Mouse (Mus musculus): ENCODE measurements at regions not wholly inside any gene's neighbourhood (a gene's known extent, or its start where the extent isn't known, plus 50 kb on each side); places are given as distances from the start of the nearest gene placed in this dataset.

GRCm38 (mm10) chr14:58570021-58570420 lies 499.7 kb downstream of the Fgf9 start:
- 87% methylated on average over 2 of the region's 2 CpGs for WGBS
- Histone ChIP-seq H3K9ac (no peak overlapping the region), H3K36me3 (no peaks in the 10 kb centered on the region), H3K4me1 (no peaks in the 10 kb centered on the region), H3K27me3 (no peaks in the 10 kb centered on the region), H3K27ac (replicated peaks) (no peak overlapping the region), H3K4me3 (replicated peaks) (no peak overlapping the region), H3K9me3 (replicated peaks) (no peaks in the 10 kb centered on the region), H3K4me2 (replicated peaks) (no peak overlapping the region)
- no peak for ATAC-seq (ENCODE audit: insufficient number of reproducible peaks, low FRiP score, low TSS enrichment, low read depth)

- no peak for ATAC-seq (ENCODE audit: insufficient number of reproducible peaks, low FRiP score, low TSS enrichment, low read depth)
- H3K4me2 ChIP-seq (replicated peaks) = no peak overlapping the region
- no peak overlapping the region for H3K27ac ChIP-seq (replicated peaks)
- no peaks in the 10 kb centered on the region for H3K4me1 ChIP-seq
- no peak overlapping the region for H3K4me3 ChIP-seq (replicated peaks)
- H3K9me3 ChIP-seq (replicated peaks) = no peaks in the 10 kb centered on the region
- no peaks in the 10 kb centered on the region for H3K36me3 ChIP-seq
- H3K9ac ChIP-seq = no peak overlapping the region
- H3K27me3 ChIP-seq = no peaks in the 10 kb centered on the region
Observed at GRCm38 (mm10) chr14:58567472-58567871, 497.1 kb downstream of the Fgf9 start.

GRCm38 (mm10) chr14:58563082-58563481 lies 492.7 kb downstream of the Fgf9 start:
- ATAC-seq (ENCODE audit: insufficient number of reproducible peaks, low FRiP score, low TSS enrichment, low read depth) = no peak
- Histone ChIP-seq H3K36me3 (no peaks in the 10 kb centered on the region), H3K9ac (no peak overlapping the region), H3K4me3 (replicated peaks) (no peak overlapping the region), H3K27ac (replicated peaks) (no peak overlapping the region), H3K4me2 (replicated peaks) (no peak overlapping the region), H3K9me3 (replicated peaks) (no peaks in the 10 kb centered on the region), H3K27me3 (no peaks in the 10 kb centered on the region), H3K4me1 (no peaks in the 10 kb centered on the region)
- 73% methylated on average over 2 of the region's 2 CpGs for WGBS

- no peak overlapping the region for H3K4me3 ChIP-seq (replicated peaks)
- H3K9ac ChIP-seq = no peak overlapping the region
- ATAC-seq (ENCODE audit: insufficient number of reproducible peaks, low FRiP score, low TSS enrichment, low read depth) = no peak
- no peak overlapping the region for H3K4me2 ChIP-seq (replicated peaks)
- no peaks in the 10 kb centered on the region for H3K4me1 ChIP-seq
- H3K36me3 ChIP-seq = no peaks in the 10 kb centered on the region
- no peaks in the 10 kb centered on the region for H3K27me3 ChIP-seq
- H3K9me3 ChIP-seq (replicated peaks) = no peaks in the 10 kb centered on the region
- 79% methylated on average over 2 of the region's 2 CpGs for WGBS
- no peak overlapping the region for H3K27ac ChIP-seq (replicated peaks)
Observed at GRCm38 (mm10) chr14:58550785-58551184, 480.4 kb downstream of the Fgf9 start.

GRCm38 (mm10) chr14:58545778-58546177 lies 475.4 kb downstream of the Fgf9 start:
- Histone ChIP-seq H3K4me2 (replicated peaks) (no peak overlapping the region), H3K9me3 (replicated peaks) (no peaks in the 10 kb centered on the region), H3K36me3 (no peaks in the 10 kb centered on the region), H3K27ac (replicated peaks) (no peak overlapping the region), H3K9ac (no peak overlapping the region), H3K27me3 (no peaks in the 10 kb centered on the region), H3K4me1 (no peaks in the 10 kb centered on the region), H3K4me3 (replicated peaks) (no peak overlapping the region)
- ATAC-seq (ENCODE audit: insufficient number of reproducible peaks, low FRiP score, low TSS enrichment, low read depth) = no peak
- WGBS = 26% methylated on average over 5 of the region's 5 CpGs

- no peak overlapping the region for H3K4me3 ChIP-seq (replicated peaks)
- H3K27me3 ChIP-seq = no peaks in the 10 kb centered on the region
- no peak for ATAC-seq (ENCODE audit: insufficient number of reproducible peaks, low FRiP score, low TSS enrichment, low read depth)
- WGBS = 84% methylated on average over 10 of the region's 10 CpGs
- no peak overlapping the region for H3K9ac ChIP-seq
- no peaks in the 10 kb centered on the region for H3K4me1 ChIP-seq
- H3K4me2 ChIP-seq (replicated peaks) = no peak overlapping the region
- no peaks in the 10 kb centered on the region for H3K9me3 ChIP-seq (replicated peaks)
- no peaks in the 10 kb centered on the region for H3K36me3 ChIP-seq
- no peak overlapping the region for H3K27ac ChIP-seq (replicated peaks)
Observed at GRCm38 (mm10) chr14:58543140-58543767, 472.9 kb downstream of the Fgf9 start.

- H3K4me1 ChIP-seq = no peaks in the 10 kb centered on the region
- ATAC-seq (ENCODE audit: insufficient number of reproducible peaks, low FRiP score, low TSS enrichment, low read depth) = peak; percentile 65
- H3K36me3 ChIP-seq = no peaks in the 10 kb centered on the region
- 75% methylated on average over 6 of the region's 6 CpGs for WGBS
- H3K9me3 ChIP-seq (replicated peaks) = no peaks in the 10 kb centered on the region
- no peak overlapping the region for H3K4me3 ChIP-seq (replicated peaks)
- no peaks in the 10 kb centered on the region for H3K27me3 ChIP-seq
- H3K27ac ChIP-seq (replicated peaks) = no peak overlapping the region
- H3K4me2 ChIP-seq (replicated peaks) = no peak overlapping the region
- no peak overlapping the region for H3K9ac ChIP-seq
Observed at GRCm38 (mm10) chr14:58538135-58538534, 467.8 kb downstream of the Fgf9 start.

GRCm38 (mm10) chr14:58520976-58521549 lies 450.7 kb downstream of the Fgf9 start:
- Histone ChIP-seq H3K4me3 (replicated peaks) (no peak overlapping the region), H3K4me2 (replicated peaks) (no peak overlapping the region), H3K27me3 (no peaks in the 10 kb centered on the region), H3K27ac (replicated peaks) (no peak overlapping the region), H3K36me3 (no peaks in the 10 kb centered on the region), H3K9ac (no peak overlapping the region), H3K9me3 (replicated peaks) (no peaks in the 10 kb centered on the region), H3K4me1 (no peaks in the 10 kb centered on the region)
- ATAC-seq (ENCODE audit: insufficient number of reproducible peaks, low FRiP score, low TSS enrichment, low read depth) = no peak
- 46% methylated on average over 5 of the region's 5 CpGs for WGBS

GRCm38 (mm10) chr14:58520384-58520783 lies 450.0 kb downstream of the Fgf9 start:
- H3K9me3 ChIP-seq (replicated peaks) = no peaks in the 10 kb centered on the region
- no peak overlapping the region for H3K4me3 ChIP-seq (replicated peaks)
- no peaks in the 10 kb centered on the region for H3K4me1 ChIP-seq
- 69% methylated on average over 5 of the region's 5 CpGs for WGBS
- no peak overlapping the region for H3K4me2 ChIP-seq (replicated peaks)
- no peaks in the 10 kb centered on the region for H3K36me3 ChIP-seq
- no peaks in the 10 kb centered on the region for H3K27me3 ChIP-seq
- no peak overlapping the region for H3K9ac ChIP-seq
- H3K27ac ChIP-seq (replicated peaks) = no peak overlapping the region
- ATAC-seq (ENCODE audit: insufficient number of reproducible peaks, low FRiP score, low TSS enrichment, low read depth) = no peak

- Histone ChIP-seq H3K9ac (no peak overlapping the region), H3K27ac (replicated peaks) (no peak overlapping the region), H3K36me3 (no peaks in the 10 kb centered on the region), H3K9me3 (replicated peaks) (no peaks in the 10 kb centered on the region), H3K4me1 (no peaks in the 10 kb centered on the region), H3K27me3 (no peaks in the 10 kb centered on the region), H3K4me2 (replicated peaks) (no peak overlapping the region), H3K4me3 (replicated peaks) (no peak overlapping the region)
- ATAC-seq (ENCODE audit: insufficient number of reproducible peaks, low FRiP score, low TSS enrichment, low read depth) = no peak
- 97% methylated on average over 1 of the region's 1 CpGs for WGBS
Observed at GRCm38 (mm10) chr14:58519086-58519485, 448.7 kb downstream of the Fgf9 start.

- Histone ChIP-seq H3K4me1 (0 out of 2 replicates have a peak, but pooled peaks cover 4% of the 10 kb centered on the region), H3K9ac (no peak overlapping the region), H3K4me3 (replicated peaks) (no peak overlapping the region), H3K9me3 (replicated peaks) (no peaks in the 10 kb centered on the region), H3K27me3 (no peaks in the 10 kb centered on the region), H3K4me2 (replicated peaks) (no peak overlapping the region), H3K36me3 (no peaks in the 10 kb centered on the region), H3K27ac (replicated peaks) (no peak overlapping the region)
- 24% methylated on average over 4 of the region's 4 CpGs for WGBS
- no peak for ATAC-seq (ENCODE audit: insufficient number of reproducible peaks, low FRiP score, low TSS enrichment, low read depth)
Observed at GRCm38 (mm10) chr14:58516543-58516942, 446.2 kb downstream of the Fgf9 start.

GRCm38 (mm10) chr14:58512177-58512576 lies 441.8 kb downstream of the Fgf9 start:
- WGBS = 82% methylated on average over 6 of the region's 6 CpGs
- Histone ChIP-seq H3K9me3 (replicated peaks) (no peaks in the 10 kb centered on the region), H3K4me3 (replicated peaks) (no peak overlapping the region), H3K36me3 (no peaks in the 10 kb centered on the region), H3K4me1 (0 out of 2 replicates have a peak, but pooled peaks cover 5% of the 10 kb centered on the region), H3K27ac (replicated peaks) (no peak overlapping the region), H3K27me3 (no peaks in the 10 kb centered on the region), H3K4me2 (replicated peaks) (no peak overlapping the region), H3K9ac (no peak overlapping the region)
- ATAC-seq (ENCODE audit: insufficient number of reproducible peaks, low FRiP score, low TSS enrichment, low read depth) = no peak
